ENCODE assay signal across 8 mouse cellular contexts in the genomic region with DNA sequence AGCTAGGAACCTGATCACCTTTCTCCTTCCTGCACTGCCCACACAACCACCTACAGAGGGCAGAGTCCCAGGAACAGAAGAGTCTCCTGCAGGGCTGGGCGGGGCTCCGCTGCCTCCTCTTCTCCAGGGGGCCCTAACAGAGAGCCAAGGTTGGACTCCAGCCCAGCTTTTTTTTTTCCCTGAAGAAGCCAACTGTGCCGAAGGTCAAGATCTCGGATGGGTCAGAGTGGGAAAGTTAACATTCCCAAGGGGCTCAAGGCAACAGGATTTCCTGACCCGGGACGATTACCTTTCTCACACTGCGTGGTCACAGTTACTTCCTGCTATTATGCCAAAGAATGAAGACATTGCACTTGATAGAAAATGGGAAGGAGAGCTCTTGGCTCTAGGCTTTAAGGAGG.
DNase-seq lines count a peak whose midpoint lies in the region; ATAC-seq lines count a peak whose summit lies in the region.

No protein-coding gene starts in this region.

- DNase-seq in left cerebral cortex, postnatal 4 days, result peak; percentile 10
- no peak for DNase-seq in left cerebral cortex, adult 18-20 months (ENCODE audit: low spot score in 2 of 2)
- peak; percentile 39 to 68 for DNase-seq in adrenal gland, postnatal 36 days
- DNase-seq in kidney, adult 18-20 months, result peak; percentile 77
- peak; percentile 49 for DNase-seq in lung, postnatal 14 days
- no peak for DNase-seq in frontal cortex, postnatal 36 days (ENCODE audit: low spot score in 2 of 2)
- DNase-seq in MN1 (ENCODE audit: low spot score), result no peak

- intact Hi-C loops in left cerebral cortex, postnatal 4 days (cut with DNase I), result no loop called here

- no peak for ATAC-seq in megakaryocyte-erythroid progenitor cell, adult 5-6 weeks (replicated peaks; ENCODE audit: low FRiP score, low TSS enrichment, poor library complexity, severe bottlenecking)

Comparison
In these comparisons a context has a peak if more than half of its experiments do, and no peak if none do; other contexts are left out.
1. DNase-seq: peak in left cerebral cortex, postnatal 4 days (single experiment), adrenal gland, postnatal 36 days (2 of 2), kidney, adult 18-20 months (single experiment) and lung, postnatal 14 days (single experiment); none in left cerebral cortex, adult 18-20 months (0 of 2), frontal cortex, postnatal 36 days (0 of 2) and MN1 (single experiment).